Mouse (Mus musculus) hindlimb bud, embryonic 11.5 days (tissue): ENCODE measurements around the gene Evi2.
A peak's percentile ranks its signal among the peaks of the same experiment; 100 is the strongest.

Source experiments
- DNase-seq: peaks from one replicate; pipeline ENCODE4 v3.0.0-alpha.2; 2012; ENCODE audit warnings: low read depth, low spot score; ENCODE audit errors: extremely low spot score

Gene Evi2

GRCm38 (mm10) chr11:79530333-79530761 lies at the start of gene Evi2, which contains the start of gene Evi2a:
Gene Evi2 (minus strand): TSS chr11:79530589.
Gene Evi2a (minus strand): TSS chr11:79530609.
- no peak for DNase-seq

GRCm38 (mm10) chr11:79577741-79578140 lies 47.4 kb upstream of the Evi2 start:
- peak; percentile 26 for DNase-seq

- DNase-seq: no peak
Observed at GRCm38 (mm10) chr11:79575383-79576073, 45.1 kb upstream of the Evi2 start.

- DNase-seq: no peak
Observed at GRCm38 (mm10) chr11:79573836-79574235, 43.4 kb upstream of the Evi2 start.

- DNase-seq: no peak
Observed at GRCm38 (mm10) chr11:79570319-79570718, 39.9 kb upstream of the Evi2 start.

GRCm38 (mm10) chr11:79568197-79568911 lies 38.0 kb upstream of the Evi2 start:
- no peak for DNase-seq

GRCm38 (mm10) chr11:79566947-79567346 lies 36.6 kb upstream of the Evi2 start:
- no peak for DNase-seq

- no peak for DNase-seq
Observed at GRCm38 (mm10) chr11:79563493-79563892, 33.1 kb upstream of the Evi2 start.

- no peak for DNase-seq
Observed at GRCm38 (mm10) chr11:79560536-79560935, 30.1 kb upstream of the Evi2 start.

- DNase-seq: no peak
Observed at GRCm38 (mm10) chr11:79552622-79553021, 22.2 kb upstream of the Evi2 start.

GRCm38 (mm10) chr11:79536293-79536692 lies 5.9 kb upstream of the Evi2 start:
- no peak for DNase-seq

GRCm38 (mm10) chr11:79535554-79535953 lies 5.2 kb upstream of the Evi2 start:
- DNase-seq: no peak

GRCm38 (mm10) chr11:79533950-79534690 lies 3.7 kb upstream of the Evi2 start:
- no peak for DNase-seq

GRCm38 (mm10) chr11:79533311-79533710 lies 2.9 kb upstream of the Evi2 start:
- no peak for DNase-seq

- no peak for DNase-seq
Observed at GRCm38 (mm10) chr11:79531485-79531884, 1.1 kb upstream of the Evi2 start.

GRCm38 (mm10) chr11:79530774-79531173 lies 385 bp upstream of the Evi2 start:
- DNase-seq: no peak

GRCm38 (mm10) chr11:79529736-79530135 lies 653 bp downstream of the Evi2 start:
- DNase-seq: no peak

GRCm38 (mm10) chr11:79529226-79529625 lies 1.2 kb downstream of the Evi2 start:
- no peak for DNase-seq

GRCm38 (mm10) chr11:79528601-79529000 lies 1.8 kb downstream of the Evi2 start:
- no peak for DNase-seq

- no peak for DNase-seq
Observed at GRCm38 (mm10) chr11:79527739-79528384, 2.5 kb downstream of the Evi2 start.
